ENCODE assay signal across 26 mouse cellular contexts in genomic region chrX:168804677-168805076, GRCm38 (mm10).
"Had no signal": no experiment of that assay in that cellular context is flagged by ENCODE, and none has a peak within 500 bp of the region (broad histone marks: within the 10 kb centered on the region; RNA-seq: fewer than 3 reads in every experiment).

No protein-coding gene starts in this region.

- H3K4me2 ChIP-seq: heart, embryonic 12.5 days; hindbrain, embryonic 12.5 days; hindbrain, embryonic 14.5 days; intestine, embryonic 15.5 days; limb, embryonic 12.5 days; liver, embryonic 13.5 days; liver, embryonic 15.5 days had no signal

- H3K4me1 ChIP-seq: hindbrain, embryonic 10.5 days; hindbrain, embryonic 12.5 days; intestine, embryonic 15.5 days; limb, embryonic 10.5 days; limb, embryonic 12.5 days; liver, embryonic 13.5 days; liver, embryonic 15.5 days had no signal

- DNase-seq: gastrocnemius, adult 2 months; gastrocnemius, postnatal 10 days; gastrocnemius, postnatal 25 days; heart, adult 11 months; heart, adult 2 months; heart, postnatal 10 days; heart, postnatal 4 days; kidney, adult 18-20 months; kidney, adult 8-10 months; kidney, postnatal 14 days; kidney, postnatal 36 days; liver; liver, embryonic 13.5 days had no signal

- H3K4me3 ChIP-seq: gastrocnemius, adult 2 months; heart, adult 2 months; heart, embryonic 12.5 days; hindbrain, embryonic 10.5 days; hindbrain, embryonic 12.5 days; intestine, embryonic 15.5 days; left cerebral cortex, adult 2 months; limb, embryonic 10.5 days; limb, embryonic 12.5 days; liver, embryonic 13.5 days; liver, embryonic 15.5 days had no signal

- H3K9me3 ChIP-seq: heart, embryonic 12.5 days; hindbrain, embryonic 10.5 days; hindbrain, embryonic 12.5 days; intestine, embryonic 15.5 days; limb, embryonic 10.5 days; limb, embryonic 12.5 days; liver, embryonic 13.5 days; liver, embryonic 15.5 days had no signal

- H3K27me3 ChIP-seq: heart, embryonic 12.5 days; intestine, embryonic 15.5 days; liver, embryonic 13.5 days; liver, embryonic 15.5 days had no signal

- H3K9ac ChIP-seq: heart, embryonic 12.5 days; hindbrain, embryonic 12.5 days; hindbrain, embryonic 14.5 days; intestine, embryonic 15.5 days; limb, embryonic 12.5 days; liver, embryonic 13.5 days; liver, embryonic 15.5 days had no signal

- H3K27ac ChIP-seq: gastrocnemius, adult 2 months; heart, adult 2 months; hindbrain, embryonic 10.5 days; hindbrain, embryonic 12.5 days; hindbrain, embryonic 14.5 days; intestine, embryonic 15.5 days; kidney, postnatal 0 days; left cerebral cortex, adult 2 months; limb, embryonic 10.5 days; limb, embryonic 12.5 days; liver, embryonic 13.5 days; liver, embryonic 15.5 days had no signal

- ATAC-seq: hindbrain, embryonic 16.5 days; inflammation-experienced regulatory T-cells, adult 6 months; intestine, embryonic 15.5 days; intestine, postnatal 0 days had no signal

- H3K36me3 ChIP-seq: heart, embryonic 12.5 days; hindbrain, embryonic 10.5 days; hindbrain, embryonic 12.5 days; intestine, embryonic 15.5 days; limb, embryonic 10.5 days; limb, embryonic 12.5 days; liver, embryonic 13.5 days; liver, embryonic 15.5 days had no signal
